Mouse (Mus musculus): ENCODE results near the gene Tbata. TPM values are rescaled to one million over a fixed set of nuclear protein-coding genes. Genes with fewer than 3 reads are reported as not detected.

Tbata gene
- total and polyA plus RNA-seq, 3 experiments: 0.45 TPM; not detected in 2

- no peaks in the 10 kb centered on the region for H3K27me3 ChIP-seq (ENCODE audit: control insufficient read depth, insufficient read depth, low read length)
- H3K4me3 ChIP-seq: no peak overlapping the region
- 70% methylated on average over 5 of the region's 5 CpGs for WGBS
- intact Hi-C loops (cut with DNase I): loop anchor here (5.0 to 10.0 kb wide), 2 partner anchors 409 to 461 kb away; no protein-coding TSS in a partner anchor
- no peak overlapping the region for H3K9ac ChIP-seq (ENCODE audit: low read depth, low read length)
- H3K79me2 ChIP-seq (replicated peaks; ENCODE audit: control insufficient read depth, insufficient read depth, low read length): no peaks in the 10 kb centered on the region
- peaks cover 1% of the 10 kb centered on the region; the same call in 1 of the 2 replicates for H3K4me1 ChIP-seq (ENCODE audit: control insufficient read depth, insufficient read depth, low read length)
- H3K27ac ChIP-seq: no peak overlapping the region
- TF ChIP-seq POLR2A (IDR thresholded peaks at IDR 0.05; ENCODE audit: insufficient read depth, low read depth, low read length): no peak
- TF ChIP-seq EP300 (IDR thresholded peaks at IDR 0.05; ENCODE audit: insufficient read depth, low read depth, low read length): no peak
- TF ChIP-seq CTCF (IDR thresholded peaks at IDR 0.05): no peak
- H3K36me3 ChIP-seq (ENCODE audit: control insufficient read depth, insufficient read depth, low read length): no peaks in the 10 kb centered on the region
- no peak for DNase-seq
Observed at GRCm38 (mm10) chr10:61195718-61196291, 24.1 kb downstream of the Tbata start.

GRCm38 (mm10) chr10:61199566-61200213, 27.9 kb downstream of the Tbata start:
- intact Hi-C loops (cut with DNase I): loop anchor here (1.0 to 10.0 kb wide), 4 partner anchors 137 to 458 kb away; no protein-coding TSS in a partner anchor
- H3K9ac ChIP-seq (ENCODE audit: low read depth, low read length): no peak overlapping the region
- WGBS: 29% methylated on average over 11 of the region's 11 CpGs

DNA sequence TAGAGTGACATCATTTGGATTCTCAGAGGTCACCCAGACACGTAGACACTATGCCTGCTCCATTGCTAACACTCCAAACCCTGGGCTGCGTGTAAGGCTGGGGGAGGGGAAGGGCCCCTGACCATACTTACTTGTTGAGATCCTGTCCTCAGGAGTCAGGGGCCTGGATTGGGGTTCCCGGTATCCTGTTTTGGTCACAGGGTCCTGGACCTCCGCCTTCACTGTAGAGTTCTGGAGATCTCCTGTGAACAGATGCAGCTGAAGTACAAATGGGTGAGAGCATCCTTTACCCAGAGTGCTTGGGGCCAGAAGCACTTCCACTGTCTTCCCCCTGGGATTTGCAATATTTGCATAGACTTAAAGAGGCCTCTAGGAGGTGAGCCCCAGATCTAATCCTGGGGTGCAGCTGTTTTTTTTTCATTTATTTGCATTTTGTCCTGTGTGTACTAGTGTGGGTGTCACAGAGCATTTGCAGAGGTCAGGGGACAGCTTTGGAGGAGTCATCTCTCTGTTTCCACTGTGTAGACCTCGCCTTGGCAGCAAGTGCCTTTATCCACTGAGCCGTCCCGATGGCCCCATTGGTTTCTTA, 28.6 kb downstream of the Tbata start:
- Histone ChIP-seq H3K36me3 (ENCODE audit: control insufficient read depth, insufficient read depth, low read length) (no peaks in the 10 kb centered on the region), H3K27ac (no peak overlapping the region), H3K9ac (ENCODE audit: low read depth, low read length) (no peak overlapping the region), H3K4me1 (ENCODE audit: control insufficient read depth, insufficient read depth, low read length) (no peaks in the 10 kb centered on the region; the same call in 1 of the 2 replicates), H3K27me3 (ENCODE audit: control insufficient read depth, insufficient read depth, low read length) (no peaks in the 10 kb centered on the region), H3K79me2 (replicated peaks; ENCODE audit: control insufficient read depth, insufficient read depth, low read length) (no peaks in the 10 kb centered on the region), H3K4me3 (no peak overlapping the region)
- no peak for DNase-seq
- intact Hi-C loops (cut with DNase I): loop anchor here (2.0 kb wide), 1 partner anchor 198 kb away; no protein-coding TSS in a partner anchor
- WGBS: 87% methylated on average over 7 of the region's 7 CpGs
- TF ChIP-seq POLR2A (IDR thresholded peaks at IDR 0.05; ENCODE audit: insufficient read depth, low read depth, low read length) (no peak), EP300 (IDR thresholded peaks at IDR 0.05; ENCODE audit: insufficient read depth, low read depth, low read length) (no peak), CTCF (IDR thresholded peaks at IDR 0.05) (no peak)

More at GRCm38 (mm10) chr10:61199566-61200213, 27.9 kb downstream of the Tbata start:
- TF ChIP-seq POLR2A (IDR thresholded peaks at IDR 0.05; ENCODE audit: insufficient read depth, low read depth, low read length) (no peak), CTCF (IDR thresholded peaks at IDR 0.05) (peak; percentile 99), EP300 (IDR thresholded peaks at IDR 0.05; ENCODE audit: insufficient read depth, low read depth, low read length) (peak; percentile 80)
- Histone ChIP-seq H3K79me2 (replicated peaks; ENCODE audit: control insufficient read depth, insufficient read depth, low read length) (no peaks in the 10 kb centered on the region), H3K4me3 (no peak overlapping the region), H3K27me3 (ENCODE audit: control insufficient read depth, insufficient read depth, low read length) (no peaks in the 10 kb centered on the region), H3K4me1 (ENCODE audit: control insufficient read depth, insufficient read depth, low read length) (no peaks in the 10 kb centered on the region; the same call in 1 of the 2 replicates), H3K27ac (no peak overlapping the region), H3K36me3 (ENCODE audit: control insufficient read depth, insufficient read depth, low read length) (no peaks in the 10 kb centered on the region)
- DNase-seq: peak; percentile 73 to 78

GRCm38 (mm10) chr10:61200998-61201397, 29.2 kb downstream of the Tbata start:
- Histone ChIP-seq H3K27me3 (ENCODE audit: control insufficient read depth, insufficient read depth, low read length) (no peaks in the 10 kb centered on the region; the same call in 1 of the 2 replicates), H3K27ac (no peak overlapping the region), H3K36me3 (ENCODE audit: control insufficient read depth, insufficient read depth, low read length) (no peaks in the 10 kb centered on the region), H3K79me2 (replicated peaks; ENCODE audit: control insufficient read depth, insufficient read depth, low read length) (no peaks in the 10 kb centered on the region), H3K4me3 (no peak overlapping the region), H3K9ac (ENCODE audit: low read depth, low read length) (no peak overlapping the region), H3K4me1 (ENCODE audit: control insufficient read depth, insufficient read depth, low read length) (no peaks in the 10 kb centered on the region; the same call in 1 of the 2 replicates)
- 75% methylated on average over 9 of the region's 9 CpGs for WGBS
- DNase-seq: no peak
- TF ChIP-seq CTCF (IDR thresholded peaks at IDR 0.05) (no peak), EP300 (IDR thresholded peaks at IDR 0.05; ENCODE audit: insufficient read depth, low read depth, low read length) (no peak), POLR2A (IDR thresholded peaks at IDR 0.05; ENCODE audit: insufficient read depth, low read depth, low read length) (no peak)
- intact Hi-C loops (cut with DNase I): loop anchor here (2.0 kb wide), 1 partner anchor 198 kb away; no protein-coding TSS in a partner anchor

GRCm38 (mm10) chr10:61201596-61202318, 30.0 kb downstream of the Tbata start:
- TF ChIP-seq POLR2A (IDR thresholded peaks at IDR 0.05; ENCODE audit: insufficient read depth, low read depth, low read length): no peak
- no peak for TF ChIP-seq CTCF (IDR thresholded peaks at IDR 0.05)
- TF ChIP-seq EP300 (IDR thresholded peaks at IDR 0.05; ENCODE audit: insufficient read depth, low read depth, low read length): no peak
- 63% methylated on average over 12 of the region's 12 CpGs for WGBS
- no peaks in the 10 kb centered on the region; the same call in 1 of the 2 replicates for H3K4me1 ChIP-seq (ENCODE audit: control insufficient read depth, insufficient read depth, low read length)

More at GRCm38 (mm10) chr10:61201596-61202318, 30.0 kb downstream of the Tbata start:
- no peak overlapping the region for H3K4me3 ChIP-seq
- DNase-seq: no peak
- no peaks in the 10 kb centered on the region; the same call in 1 of the 2 replicates for H3K27me3 ChIP-seq (ENCODE audit: control insufficient read depth, insufficient read depth, low read length)
- intact Hi-C loops (cut with DNase I): loop anchor here (2.0 kb wide), 1 partner anchor 197 kb away; no protein-coding TSS in a partner anchor
- no peak overlapping the region for H3K9ac ChIP-seq (ENCODE audit: low read depth, low read length)
- H3K36me3 ChIP-seq (ENCODE audit: control insufficient read depth, insufficient read depth, low read length): no peaks in the 10 kb centered on the region
- no peaks in the 10 kb centered on the region for H3K79me2 ChIP-seq (replicated peaks; ENCODE audit: control insufficient read depth, insufficient read depth, low read length)
- H3K27ac ChIP-seq: no peak overlapping the region
